Mouse (Mus musculus) urinary bladder, postnatal 10 days (tissue): ENCODE data around the gene Phlda2.
A peak's percentile ranks its signal among the peaks of the same experiment; 100 is the strongest.
"Not testable (repeated sequence)": the region's sequence is repeated elsewhere in the genome, so short reads cannot be mapped to it uniquely, and the experiment has no call there.

ENCODE experiments used
- DNase-seq: peaks from one replicate; pipeline ENCODE4 v3.0.0; 2022; ENCODE audit warnings: low spot score

Phlda2 gene

DNA sequence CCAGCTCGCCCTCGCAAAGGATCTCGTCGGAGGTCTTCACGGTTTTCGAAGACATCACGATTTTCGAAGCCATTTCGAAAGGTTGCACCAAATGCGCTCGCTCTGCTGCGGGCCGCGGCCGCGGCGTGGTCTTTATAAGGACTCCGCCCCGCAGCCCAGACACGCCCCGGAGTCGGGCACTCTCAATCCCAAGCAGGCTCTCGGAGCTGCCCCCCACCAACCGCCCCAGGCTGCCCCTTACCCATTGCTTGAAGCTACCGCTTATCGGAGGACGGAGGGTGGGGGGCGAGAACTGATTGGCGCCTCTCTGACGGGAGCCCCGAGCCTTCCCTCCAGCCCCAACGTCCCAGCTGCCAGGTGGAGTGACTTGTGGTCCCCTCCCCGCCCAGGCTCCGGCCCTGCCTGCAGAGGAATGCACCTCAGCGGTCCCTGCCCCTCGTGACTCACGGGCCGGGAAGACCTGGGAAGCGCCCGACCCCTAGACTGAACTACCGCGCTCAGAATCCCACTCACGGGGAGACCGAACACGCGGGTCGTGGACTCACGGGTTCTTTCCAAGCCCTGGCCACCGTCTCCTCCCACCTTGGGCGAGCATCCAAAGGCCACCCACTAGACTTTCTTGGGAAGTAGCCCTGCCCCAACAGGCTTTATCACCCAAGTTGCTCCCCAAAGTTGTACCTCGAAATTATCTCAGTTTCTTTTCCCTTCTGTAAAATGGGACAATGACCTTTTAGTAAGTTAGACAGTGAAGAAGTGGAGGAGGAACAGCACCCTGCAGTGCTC lies at the start of gene Phlda2:
TSS of gene Phlda2 (minus strand) at position 733 of the 783 bp plus-strand sequence.
- DNase-seq: no peak

DNA sequence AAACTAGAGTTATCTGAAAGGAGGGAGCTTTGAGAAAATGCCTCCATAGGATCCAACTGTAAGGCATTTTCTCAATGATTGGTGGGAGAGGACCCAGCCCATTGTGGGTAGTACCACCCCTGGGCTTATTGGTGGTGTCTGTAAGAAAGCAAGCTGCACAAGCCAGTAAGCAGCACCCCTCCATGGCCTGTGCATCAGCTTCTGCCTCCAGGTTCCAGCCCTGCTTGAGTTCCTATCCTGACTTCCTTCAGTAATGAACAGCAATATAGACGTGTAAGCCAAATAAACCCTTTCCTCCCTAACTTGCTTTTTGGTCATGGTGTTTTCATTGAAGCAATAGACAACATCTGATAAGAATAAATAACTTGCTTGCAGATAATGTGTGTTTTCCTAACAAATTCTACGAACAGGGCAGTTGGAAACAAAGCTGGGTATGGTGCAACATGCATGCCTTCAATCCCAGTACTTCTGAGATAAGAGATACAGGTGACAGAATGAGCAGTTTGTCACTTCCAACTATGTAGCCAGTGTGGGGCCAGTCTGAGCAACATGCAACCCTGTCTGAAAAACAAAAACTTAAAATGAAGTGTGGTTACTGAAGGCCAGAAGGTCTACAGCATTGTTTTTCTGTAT lies 46.8 kb upstream of the Phlda2 start:
- no peak for DNase-seq

DNA sequence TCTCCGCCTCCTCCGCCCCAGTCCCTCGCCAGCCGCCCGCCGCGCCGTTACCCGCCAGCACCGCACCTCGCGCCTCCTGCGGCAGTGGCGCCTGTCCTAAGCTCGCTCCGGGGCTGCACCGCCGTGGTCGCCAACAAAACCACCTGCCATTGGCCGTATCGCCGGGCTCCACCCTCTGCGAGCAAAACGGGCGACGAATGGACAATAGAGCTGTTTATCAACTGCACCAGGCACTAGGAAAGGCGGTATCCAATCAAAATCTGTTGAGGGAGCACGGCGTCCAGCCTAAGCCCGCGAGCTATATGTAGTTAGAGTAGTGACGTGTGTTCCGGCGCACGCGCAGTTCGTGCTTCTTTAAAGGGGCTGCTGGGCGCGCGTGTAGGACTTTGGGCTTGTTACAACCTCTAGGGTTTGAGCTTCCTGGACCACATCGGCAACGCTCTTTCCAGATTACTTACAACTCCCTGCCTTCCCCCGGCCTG lies 46.1 kb upstream of the Phlda2 start, which contains the start of gene Nap1l4:
TSS of gene Nap1l4 (minus strand) at position 131 of the 482 bp plus-strand sequence.
- peak; percentile 88 for DNase-seq

DNA sequence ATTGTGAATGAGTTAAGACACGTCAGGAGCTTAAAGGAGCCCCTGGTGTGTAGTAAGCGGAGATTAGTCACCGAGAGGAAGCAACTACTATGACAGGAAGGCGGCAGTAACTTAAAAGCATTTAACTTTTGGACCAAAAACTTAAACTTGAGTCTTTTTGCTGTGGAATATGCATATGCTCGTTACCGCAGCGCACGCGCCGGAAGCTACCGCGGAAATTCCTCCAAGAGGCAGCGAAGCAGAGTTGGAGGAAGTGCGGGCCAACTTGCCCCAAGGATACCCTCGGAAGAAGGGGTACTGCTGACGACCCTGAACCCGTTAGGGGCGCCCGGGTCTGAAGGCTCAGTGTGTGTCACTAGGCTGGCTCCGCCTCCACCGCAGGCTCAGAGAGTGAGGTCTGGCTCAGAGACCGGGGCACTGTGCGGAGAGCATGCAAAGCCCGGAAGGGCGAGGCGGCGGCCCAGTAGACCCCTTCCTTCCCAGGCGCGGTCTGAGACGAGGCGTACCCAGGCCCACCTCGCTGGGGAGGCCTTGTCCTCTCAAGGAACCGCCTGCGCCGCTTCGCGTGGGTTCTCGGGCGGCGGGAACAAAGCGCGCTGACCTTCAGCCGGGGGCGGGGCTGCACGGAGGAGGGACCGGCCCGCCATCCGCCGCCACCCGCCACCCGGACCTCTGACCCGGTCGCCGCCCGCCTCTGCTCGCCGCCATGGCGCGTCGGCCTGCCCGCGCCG lies 45.4 kb upstream of the Phlda2 start:
- peak; percentile 14 for DNase-seq

DNA sequence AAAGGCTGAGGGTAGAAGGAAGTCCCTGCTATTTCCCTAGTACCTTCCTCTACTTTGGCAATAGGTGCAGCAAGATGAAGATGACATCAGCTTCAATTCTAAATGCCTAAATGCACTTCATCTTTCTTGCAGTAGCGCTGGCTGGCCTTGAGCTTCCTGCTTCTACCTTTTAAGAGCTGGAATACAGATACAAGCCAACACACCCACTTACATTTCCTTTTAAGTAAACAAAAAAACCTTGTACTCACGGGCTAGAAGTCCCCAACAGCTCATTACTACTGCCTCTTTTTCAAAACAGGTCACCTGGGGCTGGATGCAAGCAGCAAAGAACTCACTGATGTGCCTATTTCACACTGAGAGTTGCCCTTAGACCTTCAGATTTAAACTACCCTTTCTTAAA lies 43.6 kb upstream of the Phlda2 start:
- DNase-seq: no peak

DNA sequence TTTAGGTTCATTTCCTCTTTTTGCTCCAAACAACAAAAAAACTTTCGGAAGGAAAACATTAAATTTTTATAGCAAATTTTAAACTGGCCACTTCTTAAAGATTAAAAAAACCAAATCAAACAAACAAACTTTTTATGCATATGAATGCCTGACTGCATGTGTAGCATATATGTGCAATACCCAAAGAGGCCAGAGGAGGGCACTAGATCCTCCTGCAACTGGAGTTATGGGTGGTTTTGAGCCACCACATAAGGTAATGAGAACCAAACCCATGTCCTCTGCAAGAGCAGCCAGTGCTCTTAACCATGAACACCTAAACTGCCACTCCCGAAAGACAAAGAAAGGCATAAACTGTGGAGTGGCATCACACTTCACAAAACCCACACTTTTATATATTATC lies 41.4 kb upstream of the Phlda2 start:
- no peak for DNase-seq

DNA sequence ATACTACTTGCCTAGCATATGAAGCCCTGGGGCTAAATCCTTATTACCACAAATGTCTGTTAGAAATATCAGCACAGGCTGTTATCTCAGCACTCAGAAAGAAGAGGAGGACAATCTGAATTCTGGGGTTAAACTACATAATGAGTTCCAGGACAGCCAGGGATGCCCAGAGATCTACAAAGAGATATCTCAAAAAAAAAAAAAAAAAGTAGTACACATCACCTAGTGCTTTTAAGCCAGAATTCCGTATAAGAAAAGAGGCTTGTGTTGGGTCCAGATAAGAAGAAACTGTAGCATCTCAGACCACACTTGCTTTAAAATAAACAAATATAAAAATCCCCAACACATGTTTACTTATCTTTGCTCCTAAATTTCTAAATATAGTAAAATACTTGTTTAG lies 35.7 kb upstream of the Phlda2 start:
- no peak for DNase-seq

DNA sequence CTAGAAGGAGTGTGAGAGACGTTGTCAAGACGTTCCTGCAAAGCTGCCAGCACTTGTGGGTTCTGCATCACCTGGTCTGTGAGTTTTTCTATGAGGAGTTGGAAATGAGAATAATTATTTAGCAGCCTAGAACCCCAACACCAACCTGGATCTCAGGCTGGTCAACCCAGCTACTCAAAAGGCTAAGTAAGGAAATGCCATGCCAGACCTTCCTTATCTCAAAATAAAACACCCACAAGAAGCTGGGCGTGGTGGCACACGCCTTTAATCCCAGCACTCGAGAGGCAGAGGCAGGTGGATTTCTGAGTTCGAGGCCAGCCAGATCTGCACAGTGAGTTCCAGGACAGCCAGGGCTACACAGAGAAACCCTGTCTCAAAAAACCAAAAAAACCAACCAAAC lies 35.3 kb upstream of the Phlda2 start:
- not testable (repeated sequence) for DNase-seq

DNA sequence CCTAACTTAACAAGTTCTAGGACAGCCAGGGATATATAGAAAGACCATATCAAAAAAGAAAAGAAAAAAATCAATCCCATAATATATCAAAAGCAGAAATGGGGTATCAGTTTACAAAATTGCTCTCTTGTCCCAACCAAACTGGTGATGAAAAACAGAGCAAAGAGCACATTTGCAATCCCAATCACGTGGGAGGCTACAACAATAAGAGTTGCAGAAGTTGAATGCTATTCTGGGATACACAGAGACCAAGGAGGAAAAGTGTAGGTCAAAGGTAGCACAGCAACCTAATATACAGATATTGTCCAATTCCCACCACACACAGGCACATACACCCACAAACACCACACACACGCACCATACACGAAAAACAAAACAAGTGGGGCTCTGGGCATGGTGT lies 33.3 kb upstream of the Phlda2 start:
- DNase-seq: no peak

DNA sequence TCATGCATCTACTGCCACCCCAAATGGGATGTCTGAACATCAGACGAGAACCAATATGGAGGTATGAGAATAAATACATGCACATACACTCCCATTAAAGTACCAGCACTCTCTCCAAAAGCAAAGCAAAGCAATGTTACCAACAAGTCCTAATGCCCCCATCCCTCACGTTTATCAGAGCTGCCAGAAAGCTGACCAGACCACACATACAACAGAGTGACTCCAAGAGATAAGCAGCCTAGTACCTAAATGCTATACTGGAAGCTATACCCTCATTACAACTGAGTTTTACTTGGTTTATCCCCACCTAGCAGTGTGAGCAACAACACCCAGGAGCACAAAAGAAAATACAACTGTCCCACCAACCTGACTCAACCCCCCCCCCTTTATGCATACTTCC lies 30.3 kb upstream of the Phlda2 start:
- no peak for DNase-seq

DNA sequence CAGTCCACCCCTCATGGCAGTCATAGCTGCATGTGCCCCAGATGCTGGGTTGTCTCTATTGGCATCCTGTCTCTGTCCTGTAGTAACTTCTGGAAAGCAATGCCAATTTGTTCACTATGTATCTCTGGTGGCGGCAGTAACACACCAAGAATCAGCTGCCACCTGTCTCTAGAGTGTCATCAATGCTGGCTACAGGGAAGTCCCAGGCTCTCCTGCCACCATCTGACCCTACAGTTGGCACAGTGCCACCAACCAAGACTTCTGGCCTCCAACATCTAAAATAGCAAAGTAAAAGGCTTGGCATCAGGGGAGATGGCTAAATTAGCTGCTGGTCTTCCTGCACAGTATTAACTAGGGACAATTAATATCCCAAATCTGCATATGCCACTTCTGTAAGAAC lies 29.5 kb upstream of the Phlda2 start:
- no peak for DNase-seq

DNA sequence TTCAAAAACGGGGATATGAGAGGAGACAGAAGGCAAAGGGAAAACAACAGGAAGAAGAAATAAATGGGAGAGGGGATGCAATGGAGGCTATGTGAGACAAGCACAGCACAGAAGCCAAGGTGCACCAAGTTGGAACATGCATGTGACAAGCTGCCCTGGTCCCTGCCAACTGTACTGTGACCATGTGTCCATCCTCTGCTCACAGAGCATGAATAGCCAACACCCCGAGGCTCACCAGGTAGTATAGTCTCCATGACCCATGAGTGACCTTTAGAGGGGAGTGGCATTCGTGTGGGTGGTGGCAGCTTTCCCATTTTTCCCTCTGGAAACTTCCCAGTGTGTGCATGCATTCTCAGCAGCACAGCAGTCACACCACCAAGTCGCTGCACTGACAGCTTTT lies 16.4 kb upstream of the Phlda2 start:
- no peak for DNase-seq

DNA sequence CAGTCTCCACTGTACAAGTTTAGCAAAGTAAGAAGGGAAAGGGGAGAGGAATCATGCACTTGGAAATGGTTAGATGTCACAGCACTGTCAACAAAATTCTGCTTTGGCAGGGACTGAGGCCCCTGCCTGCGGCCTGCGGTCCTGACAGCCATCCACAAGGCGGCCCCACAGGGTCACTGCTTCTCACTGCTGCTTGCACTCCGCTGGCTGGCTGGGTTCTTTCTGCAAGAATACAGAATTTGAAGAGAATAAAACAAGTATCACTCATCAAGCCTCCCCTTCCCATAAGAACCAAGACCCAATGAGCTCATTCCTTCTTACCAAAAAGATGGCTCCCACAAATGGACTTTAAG lies 11.4 kb upstream of the Phlda2 start:
- DNase-seq: no peak

DNA sequence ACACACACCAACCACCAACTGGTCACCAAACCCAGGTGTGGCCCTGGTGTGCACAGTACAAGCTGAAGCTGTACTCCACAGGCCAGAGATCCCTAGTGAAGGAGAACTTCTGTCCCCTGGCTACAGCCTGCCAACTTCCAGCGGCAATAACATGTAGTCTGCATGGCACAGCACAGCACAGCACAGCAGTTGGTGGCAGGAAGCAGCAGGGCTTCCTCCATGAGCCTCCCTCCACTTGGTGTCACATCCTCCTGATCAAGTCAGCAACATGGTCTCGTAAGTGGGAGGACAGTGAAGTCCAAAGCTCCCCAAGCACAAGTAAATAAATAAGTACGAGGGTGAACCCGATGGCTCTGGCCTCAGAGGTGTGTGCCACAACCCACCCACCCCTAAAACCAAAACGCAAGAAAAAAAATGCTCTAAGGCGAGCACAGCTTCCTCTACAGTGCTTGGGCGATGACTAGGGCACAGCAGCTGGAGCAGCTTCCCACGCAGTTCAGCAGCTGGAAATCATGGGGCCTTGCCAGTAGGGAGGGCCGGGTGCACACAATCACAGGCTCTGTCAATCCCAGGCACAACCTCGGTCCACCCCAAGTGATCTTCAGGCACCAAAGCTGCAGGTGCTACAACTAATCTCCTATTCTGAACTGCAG lies 10.9 kb upstream of the Phlda2 start:
- no peak for DNase-seq

DNA sequence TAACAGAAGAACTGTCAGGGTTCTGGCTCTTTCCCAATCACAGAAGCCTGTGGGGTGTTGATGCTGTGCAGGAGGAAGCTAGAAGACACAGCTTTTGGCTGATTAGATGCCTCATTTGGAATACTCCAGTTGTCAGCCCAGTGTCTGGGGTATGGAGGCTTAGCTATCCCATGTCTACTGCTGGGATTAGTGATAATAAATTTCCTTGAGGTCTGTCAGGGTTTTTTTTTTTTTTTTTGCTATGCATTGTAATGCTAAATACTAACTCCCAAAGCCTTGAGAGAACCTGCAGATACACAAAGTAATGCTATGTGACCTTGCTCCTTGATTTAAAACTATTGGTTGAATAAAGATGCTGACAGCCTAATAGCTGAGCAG lies 8.4 kb upstream of the Phlda2 start:
- no peak for DNase-seq

DNA sequence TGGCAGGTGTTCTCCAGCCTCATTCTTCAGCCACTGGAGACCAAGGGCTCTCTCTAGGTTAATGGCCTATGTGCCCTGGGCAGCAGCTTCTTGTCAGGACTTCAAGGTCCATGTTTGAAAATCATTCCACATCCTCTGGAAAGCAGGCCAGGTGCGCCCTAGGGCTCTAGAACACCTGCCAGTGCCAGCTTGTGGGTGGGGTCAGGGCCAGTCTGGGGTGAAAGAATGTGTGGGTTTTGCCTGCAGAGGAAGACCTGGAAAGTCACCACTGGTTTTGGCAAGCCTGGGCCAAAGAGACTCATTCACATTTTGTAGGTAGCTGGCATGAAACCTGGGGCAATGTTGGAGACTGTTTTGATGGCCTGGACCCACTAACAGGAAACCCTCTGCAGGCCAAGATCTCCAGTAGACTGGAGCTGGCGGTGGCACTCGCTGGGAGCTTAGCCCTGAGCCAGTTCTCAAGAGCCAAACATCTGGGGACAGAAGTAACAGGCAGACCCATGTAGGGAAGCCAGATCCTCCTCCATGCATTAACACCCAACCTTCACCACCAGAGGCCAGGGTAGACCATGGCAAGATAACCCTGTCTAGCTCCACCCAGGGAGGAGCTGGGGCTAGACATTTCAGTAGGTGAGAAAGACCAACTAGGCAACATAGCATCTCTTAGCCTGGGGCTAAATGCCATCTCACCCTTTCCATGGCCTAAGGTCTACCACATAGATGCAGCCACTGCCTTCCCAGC lies 7.8 kb upstream of the Phlda2 start:
- no peak for DNase-seq

DNA sequence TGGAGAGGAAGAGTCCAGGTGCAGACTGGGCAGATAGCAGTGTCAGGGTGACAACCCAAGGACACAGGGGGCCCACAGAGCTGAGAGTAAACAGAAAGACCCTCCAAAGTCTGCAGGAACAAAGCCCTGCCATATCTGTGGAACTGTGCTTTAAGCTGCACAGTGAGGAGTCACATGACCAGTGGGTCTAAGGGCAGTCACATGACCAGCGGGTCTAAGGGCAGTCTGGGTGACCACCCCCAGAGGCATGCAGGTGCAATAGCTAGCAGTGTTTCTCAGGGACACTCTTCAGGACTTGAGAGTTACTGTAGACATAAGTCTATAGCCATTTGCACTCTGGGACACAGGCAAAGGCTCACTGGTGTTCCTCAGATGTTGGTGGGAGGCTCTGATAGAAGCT lies 6.6 kb upstream of the Phlda2 start:
- no peak for DNase-seq

DNA sequence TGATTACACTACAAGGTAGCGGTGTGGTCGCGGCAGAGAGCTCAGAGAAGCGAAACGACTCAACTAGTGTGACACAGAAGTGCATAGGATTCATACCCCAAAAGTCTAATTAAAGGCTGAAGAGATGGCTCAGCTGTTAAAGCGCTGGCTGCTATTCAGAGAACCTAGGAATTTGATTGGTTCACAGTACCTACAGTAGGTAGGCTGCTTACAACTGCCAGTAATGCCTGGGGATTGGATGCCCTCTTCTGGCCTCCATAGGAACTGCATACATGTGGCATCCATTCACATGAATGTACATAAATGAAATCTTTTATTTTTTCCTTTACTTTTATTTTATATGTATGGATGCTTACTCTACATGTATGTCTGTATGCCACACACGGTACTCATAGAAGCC lies 3.7 kb upstream of the Phlda2 start:
- DNase-seq: no peak

DNA sequence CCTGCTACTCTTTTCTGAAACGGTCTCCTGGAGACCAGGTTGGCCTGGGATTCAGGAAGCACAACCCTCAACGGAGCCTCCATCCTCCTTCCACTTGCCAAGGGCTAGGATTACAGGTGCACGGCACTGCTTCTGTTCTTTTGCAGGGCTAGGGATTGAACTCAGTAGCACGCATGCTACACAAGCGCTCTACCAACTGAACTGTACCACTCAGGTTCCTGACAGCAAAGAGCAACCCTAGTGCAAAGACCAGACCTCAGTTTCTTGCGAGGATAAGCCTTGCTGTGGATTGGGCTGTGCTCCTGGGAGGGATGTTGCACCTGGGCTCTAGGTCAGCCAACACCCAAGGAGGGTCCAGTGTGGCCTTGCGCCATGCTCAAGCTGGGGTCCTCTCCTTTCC lies 3.3 kb upstream of the Phlda2 start:
- no peak for DNase-seq

DNA sequence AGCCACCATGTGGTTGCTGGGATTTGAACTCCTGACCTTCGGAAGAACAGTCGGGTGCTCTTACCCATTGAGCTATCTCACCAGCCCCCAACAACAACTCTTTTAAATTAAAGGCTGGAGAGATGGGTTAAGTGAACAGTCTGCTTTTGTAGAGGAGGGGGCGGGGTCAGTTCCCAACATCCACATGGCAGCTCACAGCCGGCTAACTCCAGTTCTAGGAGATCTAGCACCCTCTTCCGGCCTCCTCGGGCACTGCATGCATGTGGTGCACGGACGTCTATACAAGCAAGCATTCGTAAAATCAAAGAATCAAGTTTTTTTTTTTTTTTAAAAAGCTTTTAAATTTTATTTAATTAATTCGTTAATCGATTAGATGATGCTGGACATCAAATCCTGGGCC lies 2.9 kb upstream of the Phlda2 start:
- peak; percentile 57 for DNase-seq

DNA sequence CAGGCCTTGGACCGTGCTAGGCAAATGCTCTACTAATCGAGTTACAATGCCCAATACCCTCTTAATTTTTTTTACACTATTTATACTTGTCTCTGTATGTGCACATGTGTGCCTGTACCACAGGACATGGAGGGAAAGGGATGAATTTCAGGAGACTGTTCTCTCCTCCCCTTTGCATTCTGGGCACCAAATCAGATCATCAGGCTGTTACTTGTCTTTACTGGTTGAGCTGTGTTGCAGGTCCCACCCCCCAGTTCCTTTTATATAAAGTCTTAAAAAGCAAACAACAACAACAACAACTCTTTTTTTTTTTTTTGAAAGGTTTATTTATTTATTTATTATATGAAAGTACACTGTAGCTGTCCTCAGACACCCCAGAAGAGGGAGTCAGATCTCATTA lies 2.5 kb upstream of the Phlda2 start:
- no peak for DNase-seq

DNA sequence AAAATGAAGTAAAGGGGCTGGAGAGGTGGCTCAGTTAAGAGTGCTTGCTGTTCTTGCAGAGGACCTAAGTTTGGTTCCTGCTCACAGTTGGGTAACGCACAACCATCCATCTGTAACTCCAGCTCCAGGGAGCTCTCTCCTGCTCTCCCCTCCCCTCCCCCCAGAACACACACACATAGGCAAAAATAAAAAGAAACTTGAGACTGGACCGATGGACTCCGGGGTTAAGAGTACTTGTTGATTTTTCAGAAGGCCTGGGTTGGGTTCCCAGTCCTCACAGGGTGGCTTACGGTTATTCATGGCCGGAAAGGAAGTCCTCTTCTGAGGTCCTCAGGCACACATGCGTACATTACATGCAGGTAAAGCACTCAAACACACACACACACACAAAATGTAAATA lies 976 bp upstream of the Phlda2 start:
- no peak for DNase-seq
